Mouse (Mus musculus): ENCODE data around the gene Spcs2.
A peak's percentile ranks its signal among the peaks of the same experiment; 100 is the strongest.

The Spcs2 gene

GRCm38 (mm10) chr7:99863362-99863761 lies at the start of gene Spcs2:
TSS of gene Spcs2 (minus strand) at chr7:99863462.
- no peak for DNase-seq

GRCm38 (mm10) chr7:99911038-99911437 lies 47.8 kb upstream of the Spcs2 start:
- no peak for DNase-seq

GRCm38 (mm10) chr7:99907463-99907862 lies 44.2 kb upstream of the Spcs2 start:
- no peak for DNase-seq

GRCm38 (mm10) chr7:99906346-99906745 lies 43.1 kb upstream of the Spcs2 start:
- DNase-seq = no peak

GRCm38 (mm10) chr7:99904421-99905005 lies 41.3 kb upstream of the Spcs2 start:
- no peak for DNase-seq

- DNase-seq = no peak
Observed at GRCm38 (mm10) chr7:99902918-99903665, 39.8 kb upstream of the Spcs2 start.

- DNase-seq = no peak
Observed at GRCm38 (mm10) chr7:99902208-99902607, 38.9 kb upstream of the Spcs2 start.

- no peak for DNase-seq
Observed at GRCm38 (mm10) chr7:99896905-99897304, 33.6 kb upstream of the Spcs2 start.

- DNase-seq = no peak
Observed at GRCm38 (mm10) chr7:99894478-99894877, 31.2 kb upstream of the Spcs2 start.

- DNase-seq = no peak
Observed at GRCm38 (mm10) chr7:99893967-99894366, 30.7 kb upstream of the Spcs2 start.

- no peak for DNase-seq
Observed at GRCm38 (mm10) chr7:99892351-99892750, 29.1 kb upstream of the Spcs2 start.

GRCm38 (mm10) chr7:99891471-99891870 lies 28.2 kb upstream of the Spcs2 start:
- DNase-seq = no peak

- no peak for DNase-seq
Observed at GRCm38 (mm10) chr7:99890168-99890755, 27.0 kb upstream of the Spcs2 start.

- no peak for DNase-seq
Observed at GRCm38 (mm10) chr7:99889175-99889880, 26.1 kb upstream of the Spcs2 start.

- DNase-seq = no peak
Observed at GRCm38 (mm10) chr7:99887743-99888142, 24.5 kb upstream of the Spcs2 start.

GRCm38 (mm10) chr7:99887230-99887735 lies 24.0 kb upstream of the Spcs2 start:
- DNase-seq = no peak

GRCm38 (mm10) chr7:99878254-99878653 lies 15.0 kb upstream of the Spcs2 start:
- no peak for DNase-seq

GRCm38 (mm10) chr7:99876345-99876744 lies 13.1 kb upstream of the Spcs2 start:
- DNase-seq = peak; percentile 58

GRCm38 (mm10) chr7:99875891-99876290 lies 12.6 kb upstream of the Spcs2 start:
- DNase-seq = no peak

GRCm38 (mm10) chr7:99873965-99874364 lies 10.7 kb upstream of the Spcs2 start:
- no peak for DNase-seq

- DNase-seq = no peak
Observed at GRCm38 (mm10) chr7:99869296-99869695, 6.0 kb upstream of the Spcs2 start.

GRCm38 (mm10) chr7:99865219-99865618 lies 2.0 kb upstream of the Spcs2 start:
- no peak for DNase-seq

- DNase-seq = no peak
Observed at GRCm38 (mm10) chr7:99864241-99865028, 1.2 kb upstream of the Spcs2 start.
